Mouse (Mus musculus) T-cell, adult 2 months (primary cell): Measurements from ENCODE around the gene Vmn2r22.
"Not testable (repeated sequence)": the region's sequence is repeated elsewhere in the genome, so short reads cannot be mapped to it uniquely, and the experiment has no call there.

Source experiments
- DNase-seq: peaks from one replicate; pipeline ENCODE4 v3.0.0; 2022; ENCODE audit warnings: low spot score

Gene Vmn2r22

DNA sequence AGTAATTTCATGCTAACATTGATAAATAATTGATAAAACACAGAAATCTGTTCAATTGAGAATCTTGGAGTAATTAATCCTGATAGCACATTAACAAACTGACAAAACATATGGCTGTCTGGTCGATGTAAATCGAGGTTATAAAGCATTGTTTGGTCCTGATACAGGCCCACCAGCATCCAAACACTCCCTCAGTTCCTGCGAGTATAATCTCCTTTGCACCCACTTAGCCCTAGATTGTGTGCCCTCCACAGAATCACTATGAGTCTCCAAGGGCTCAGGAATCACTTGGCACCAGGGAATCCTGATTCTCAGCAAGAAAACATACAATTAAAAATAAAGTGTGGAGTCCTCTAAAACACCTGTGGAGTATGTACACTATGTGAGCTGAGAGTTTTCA is at the start of gene Vmn2r22:
Gene Vmn2r22, minus strand, starts transcription at position 101 of the 400 bp plus-strand sequence.
- DNase-seq: not testable (repeated sequence)

DNA sequence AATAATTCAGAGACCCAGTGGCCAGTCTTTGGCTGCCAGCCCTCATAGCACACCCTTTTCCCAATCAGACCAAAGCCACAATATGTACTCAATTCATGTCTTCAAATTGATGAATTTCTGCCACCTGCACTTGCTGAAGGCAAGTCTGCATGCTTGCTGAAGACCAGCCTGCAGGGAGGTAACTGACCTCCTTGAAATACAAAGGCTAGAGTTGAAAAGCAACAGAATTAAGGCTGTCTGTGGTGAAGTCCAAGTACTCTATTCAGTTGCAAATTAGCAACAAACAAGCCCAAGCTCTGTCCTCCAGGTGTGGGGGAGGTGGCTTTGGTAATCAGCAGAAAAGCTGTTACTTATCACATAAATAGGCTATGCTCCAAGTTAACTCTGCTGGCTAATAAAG is 46.7 kb upstream of the Vmn2r22 start:
- DNase-seq: no peak

DNA sequence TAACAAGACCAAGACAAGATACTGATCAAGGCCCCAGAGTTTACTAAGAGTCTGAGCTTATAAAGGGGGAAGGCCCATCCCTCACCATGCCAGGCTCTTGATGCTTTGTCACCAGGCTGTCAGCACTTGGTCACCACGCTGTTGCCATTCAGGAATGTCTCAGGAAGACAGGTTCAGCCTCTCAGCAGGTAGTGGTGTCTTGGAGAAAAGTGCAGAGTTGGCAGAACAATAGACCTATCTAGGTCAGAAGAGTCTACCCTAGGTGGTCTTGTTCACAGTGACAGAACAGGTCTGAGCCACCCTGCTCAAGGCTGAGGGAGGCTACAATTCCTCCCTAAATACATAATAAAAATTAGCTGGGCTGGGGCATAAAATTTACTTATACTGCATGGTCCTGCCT is 46.1 kb upstream of the Vmn2r22 start:
- DNase-seq: not testable (repeated sequence)

DNA sequence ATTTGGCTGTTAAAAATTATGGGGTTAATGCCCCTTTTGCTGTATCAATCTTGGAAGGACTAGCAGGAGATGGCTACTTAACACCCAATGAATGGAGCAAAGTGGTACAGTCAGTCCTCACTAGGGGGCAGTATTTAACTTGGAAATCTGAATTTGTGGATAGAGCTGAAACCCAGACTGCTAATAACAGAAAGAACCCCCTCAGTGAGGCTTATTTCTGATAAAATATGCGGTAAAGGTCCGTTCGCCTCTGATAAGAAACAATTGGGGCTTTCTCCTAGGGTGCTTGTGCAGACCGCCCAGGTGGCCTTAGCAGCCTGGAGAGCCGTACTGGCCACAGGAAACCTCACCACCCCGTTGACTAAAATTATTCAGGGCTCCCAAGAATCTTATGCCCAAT is 6.5 kb upstream of the Vmn2r22 start:
- no peak for DNase-seq

DNA sequence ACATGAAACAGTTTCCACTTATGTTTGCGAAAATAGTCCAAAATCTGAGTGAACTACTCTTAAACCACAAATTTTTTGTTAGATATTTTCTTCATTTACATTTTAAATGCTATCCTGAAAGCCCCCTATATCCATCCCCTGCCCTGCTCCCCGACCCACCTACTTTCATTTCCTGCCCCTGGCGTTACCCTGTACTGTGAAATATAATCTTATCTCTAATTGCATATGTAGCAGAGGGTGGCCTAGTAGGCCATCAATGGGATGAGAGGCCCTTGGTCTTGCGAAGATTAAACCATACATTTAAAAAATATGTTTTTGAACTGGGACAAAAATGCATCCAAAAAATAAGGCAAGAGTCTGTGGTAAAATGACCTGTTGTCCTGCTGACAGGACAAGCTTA is 11.1 kb downstream of the Vmn2r22 start:
- DNase-seq: not testable (repeated sequence)

DNA sequence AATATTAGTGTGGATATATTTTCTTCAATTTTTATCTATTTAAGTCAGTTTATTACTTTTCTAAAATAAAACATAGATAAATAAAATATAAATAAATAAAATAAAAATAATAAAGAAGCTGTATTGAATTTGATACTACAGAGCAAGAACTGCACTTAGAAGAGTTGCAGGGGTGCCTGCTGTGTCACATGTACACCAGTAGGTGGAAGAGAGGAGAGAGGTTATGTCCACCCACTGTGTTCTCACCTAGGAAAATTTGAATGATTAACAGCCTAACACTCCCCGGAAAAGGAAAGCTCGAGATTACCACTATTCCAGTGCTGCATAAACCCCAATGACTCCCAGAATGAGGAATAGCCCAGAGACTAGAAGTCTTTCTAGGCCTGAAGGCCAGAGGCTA is 26.7 kb downstream of the Vmn2r22 start:
- not testable (repeated sequence) for DNase-seq

DNA sequence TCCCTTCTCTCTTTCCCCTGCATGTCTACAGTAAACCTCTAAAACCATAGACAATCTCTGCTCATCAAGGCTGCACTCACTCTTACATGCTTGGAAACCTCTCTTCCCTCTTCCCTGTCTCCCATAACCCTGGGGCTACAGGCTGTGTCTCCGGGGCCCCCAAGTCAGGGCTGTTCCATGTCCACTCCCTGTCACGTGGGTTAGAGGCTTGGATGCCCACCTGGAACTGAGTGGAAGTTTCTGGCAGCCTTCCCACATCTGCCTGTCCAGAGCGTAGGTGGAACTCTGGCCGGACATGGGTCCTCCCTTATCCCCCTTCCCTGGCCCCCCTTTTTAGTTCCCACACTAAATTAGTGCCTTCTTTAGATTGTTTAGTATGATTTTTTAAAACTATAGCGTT is 62.2 kb downstream of the Vmn2r22 start:
- not testable (repeated sequence) for DNase-seq

DNA sequence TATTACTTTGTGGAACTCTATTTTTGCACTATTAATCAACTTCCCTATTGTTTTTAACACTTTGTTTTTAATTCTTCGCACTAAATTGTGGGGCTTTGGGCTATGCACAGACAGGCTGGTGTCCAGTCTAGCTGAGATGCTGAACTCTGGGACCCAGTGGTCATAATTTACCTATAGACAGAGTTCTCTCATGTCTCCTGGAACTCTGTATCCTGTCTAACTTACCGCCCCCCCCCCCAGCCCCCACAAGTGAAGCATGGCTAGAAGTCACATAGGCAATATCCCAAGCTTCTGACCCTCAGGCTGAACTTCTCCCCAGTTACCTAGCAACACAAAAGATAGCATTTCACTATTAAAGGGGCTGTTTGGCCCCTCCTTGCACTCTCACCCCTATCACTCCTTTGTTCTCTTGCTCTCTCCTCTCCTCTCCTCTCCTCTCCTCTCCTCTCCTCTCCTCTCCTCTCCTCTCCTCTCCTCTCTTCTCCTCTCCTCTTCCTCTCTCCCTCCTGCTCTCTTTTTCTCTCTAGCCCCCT is 62.7 kb downstream of the Vmn2r22 start:
- not testable (repeated sequence) for DNase-seq

DNA sequence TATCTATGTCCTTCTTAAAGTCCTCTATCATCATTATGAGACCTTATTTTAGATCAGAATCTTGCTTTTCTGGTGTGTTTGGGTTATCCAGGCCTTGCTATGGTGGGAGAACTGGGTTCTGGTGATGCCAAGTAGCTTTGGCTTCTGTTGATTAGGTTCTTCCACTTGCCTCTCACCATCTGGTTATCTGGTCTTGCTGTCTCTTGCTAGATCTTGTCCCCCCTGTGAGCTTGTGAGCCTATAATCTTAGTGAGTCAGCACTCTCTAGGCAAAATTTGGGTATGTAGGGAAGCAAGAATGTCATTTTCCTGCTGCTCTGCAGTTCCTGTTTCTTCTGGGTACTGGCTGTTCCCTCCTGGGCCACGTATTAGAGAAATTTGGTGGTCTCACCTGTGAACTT is 66.5 kb downstream of the Vmn2r22 start:
- not testable (repeated sequence) for DNase-seq

DNA sequence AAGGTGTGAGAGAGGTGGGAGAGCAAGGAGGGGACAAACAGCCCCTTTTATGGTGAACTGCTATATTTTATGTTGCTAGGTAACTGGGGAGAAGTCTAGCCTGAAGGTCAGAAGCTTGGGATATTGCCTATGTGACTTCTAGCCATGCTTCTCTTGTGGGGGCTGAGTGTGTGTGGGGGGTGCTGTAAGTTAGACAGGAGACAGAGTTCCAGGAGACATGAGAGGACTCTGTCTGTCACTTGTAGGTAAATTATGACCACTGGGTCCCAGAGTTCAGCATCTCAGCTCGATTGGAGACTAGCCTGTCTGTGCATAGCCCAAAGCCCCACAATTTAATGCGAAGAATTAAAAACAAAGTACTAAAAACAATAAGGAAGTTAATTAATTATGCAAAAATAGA is 75.8 kb downstream of the Vmn2r22 start:
- DNase-seq: not testable (repeated sequence)
